Mouse (Mus musculus): ENCODE measurements at regions not wholly inside any gene's neighbourhood (a gene's known extent, or its start where the extent isn't known, plus 50 kb on each side); places are given as distances from the start of the nearest gene placed in this dataset.

DNA sequence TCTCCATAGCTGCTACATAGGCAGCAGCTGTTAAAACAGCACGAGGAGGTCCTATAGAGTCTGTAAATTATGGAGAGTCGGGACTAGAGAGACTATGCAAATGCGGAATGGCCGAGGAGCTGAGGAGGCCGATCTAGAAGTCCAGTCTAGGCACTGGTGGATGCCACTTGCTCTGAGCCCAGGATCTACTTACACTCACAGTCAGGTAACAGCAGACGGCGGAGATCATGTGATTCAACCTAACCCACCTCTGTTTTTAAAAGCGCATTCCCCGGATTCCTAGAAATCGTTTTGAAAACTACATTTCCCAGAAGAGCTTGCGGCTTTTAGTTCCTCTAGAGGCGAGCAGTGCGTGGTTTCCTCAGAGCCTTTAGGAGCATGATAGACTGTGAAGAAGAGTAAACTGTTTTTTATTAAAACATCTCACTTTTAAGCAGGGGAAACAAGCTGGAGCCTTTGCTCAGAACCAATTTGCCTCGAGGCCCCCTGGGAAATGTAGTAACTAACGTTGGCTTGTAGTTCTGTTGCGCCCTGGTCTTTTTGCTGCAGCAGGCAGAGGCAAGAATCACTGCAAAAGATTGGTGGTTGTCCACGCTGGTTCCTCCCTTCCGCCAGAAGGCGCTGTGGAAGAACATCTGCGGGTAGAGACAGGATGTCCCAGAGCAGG lies 68.6 kb upstream of the Chd6 start:
- DNase-seq (ENCODE audit: extremely low spot score, low spot score): peak; percentile 71

GRCm38 (mm10) chr2:161166681-161167080 lies 57.8 kb upstream of the Chd6 start:
- DNase-seq (ENCODE audit: extremely low spot score, low spot score): no peak

DNA sequence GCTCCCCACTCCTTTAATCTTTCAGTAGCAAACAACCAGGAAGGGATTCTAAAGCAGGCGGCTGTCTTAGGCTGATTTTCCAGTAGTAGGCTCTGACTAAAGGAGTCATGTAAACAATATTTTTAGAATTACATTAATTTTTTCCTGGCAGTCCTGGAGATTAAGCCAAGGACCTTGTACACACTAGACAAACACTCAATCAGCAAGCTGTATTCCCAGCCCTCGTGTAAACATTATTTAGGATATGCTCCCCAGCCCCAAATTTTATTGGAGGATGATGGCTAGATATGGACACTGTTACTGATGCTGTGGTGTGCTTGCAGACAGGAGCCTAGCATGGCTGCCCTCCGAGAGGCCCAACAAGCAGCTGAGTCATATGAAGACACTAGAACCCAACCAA lies 56.6 kb upstream of the Chd6 start:
- DNase-seq (ENCODE audit: extremely low spot score, low spot score): no peak

DNA sequence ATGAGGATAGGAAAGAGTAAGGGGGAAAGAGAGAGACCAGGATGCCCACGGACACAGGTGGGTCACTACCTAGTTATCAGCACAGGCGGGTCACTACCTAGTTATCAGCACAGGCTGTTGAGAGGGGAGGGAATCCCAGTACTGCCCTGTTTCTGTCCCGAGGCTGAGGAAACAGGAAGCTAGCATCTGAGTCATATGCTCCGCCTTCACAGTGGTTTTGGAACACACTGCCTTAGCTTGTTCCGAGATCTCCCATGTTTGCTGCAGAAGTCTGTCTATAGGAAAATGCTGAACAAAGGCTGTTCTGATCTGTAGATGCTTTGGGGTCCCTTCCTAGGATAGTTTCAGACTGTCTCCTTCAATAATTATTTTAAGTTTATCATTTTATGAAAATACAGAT lies 55.4 kb upstream of the Chd6 start:
- no peak for DNase-seq (ENCODE audit: extremely low spot score, low spot score)

Data from neural tube, embryonic 10.5 days (tissue).